ENCODE assay signal across 17 mouse cellular contexts in the genomic region with DNA sequence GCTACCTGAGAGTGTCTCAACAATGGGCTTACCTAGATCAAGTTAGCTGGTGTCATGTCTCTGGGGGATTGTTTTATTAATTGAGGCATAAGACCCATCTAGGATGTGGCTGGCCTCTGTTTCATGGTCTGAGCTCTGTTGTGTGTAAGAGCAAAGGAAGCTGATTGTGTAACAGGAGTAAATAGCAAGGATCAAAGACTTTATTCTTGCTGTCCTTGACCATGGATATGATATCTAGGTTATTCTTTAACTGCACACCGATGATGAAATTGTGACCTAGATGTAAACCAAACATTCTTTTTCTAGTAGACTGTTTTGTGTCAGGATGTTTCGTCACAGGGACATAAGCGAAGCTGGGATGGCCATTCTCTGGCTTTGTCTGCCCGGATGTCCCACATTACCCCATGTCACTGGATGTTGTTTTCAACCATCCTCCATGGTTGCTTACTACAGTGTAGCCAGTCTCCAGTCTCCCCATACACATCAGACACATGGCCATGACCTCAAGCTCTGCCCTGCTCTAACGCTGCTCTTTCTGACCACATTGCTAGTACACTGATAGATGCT.
"Had no signal": no experiment of that assay in that cellular context is flagged by ENCODE, and none has a peak within 500 bp of the region (broad histone marks: within the 10 kb centered on the region; RNA-seq: fewer than 3 reads in every experiment).

No protein-coding gene starts in this region.

- DNase-seq: kidney, adult 11 months; kidney, adult 8-10 months; kidney, postnatal 10 days; kidney, postnatal 36 days; layer of hippocampus, postnatal 36 days; lung, adult 2 months; lung, postnatal 14 days; lung, postnatal 4 days; thymus, adult 18-20 months; thymus, postnatal 4 days had no signal

- ATAC-seq: intestine, embryonic 15.5 days; midbrain, embryonic 15.5 days had no signal

- H3K4me2 ChIP-seq: intestine, embryonic 15.5 days; kidney, embryonic 15.5 days; midbrain, embryonic 12.5 days; midbrain, embryonic 15.5 days; neural tube, embryonic 13.5 days had no signal

- H3K4me3 ChIP-seq: intestine, embryonic 15.5 days; kidney, embryonic 15.5 days; left cerebral cortex, adult 2 months; midbrain, embryonic 12.5 days; midbrain, embryonic 15.5 days; myocyte; neural tube, embryonic 13.5 days had no signal

- H3K4me1 ChIP-seq: intestine, embryonic 15.5 days; kidney, embryonic 15.5 days; midbrain, embryonic 12.5 days; midbrain, embryonic 15.5 days; neural tube, embryonic 13.5 days had no signal

- H3K36me3 ChIP-seq: intestine, embryonic 15.5 days; kidney, embryonic 15.5 days; midbrain, embryonic 12.5 days; midbrain, embryonic 15.5 days; neural tube, embryonic 13.5 days had no signal

- H3K9me3 ChIP-seq: intestine, embryonic 15.5 days; kidney, embryonic 15.5 days; midbrain, embryonic 12.5 days; midbrain, embryonic 15.5 days; neural tube, embryonic 13.5 days had no signal

- H3K27ac ChIP-seq: intestine, embryonic 15.5 days; kidney, embryonic 15.5 days; left cerebral cortex, adult 2 months; midbrain, embryonic 12.5 days; midbrain, embryonic 15.5 days; neural tube, embryonic 13.5 days had no signal

- H3K9ac ChIP-seq: intestine, embryonic 15.5 days; kidney, embryonic 15.5 days; midbrain, embryonic 12.5 days; midbrain, embryonic 15.5 days; neural tube, embryonic 13.5 days had no signal

- H3K27me3 ChIP-seq: intestine, embryonic 15.5 days; kidney, embryonic 15.5 days; midbrain, embryonic 12.5 days; midbrain, embryonic 15.5 days; neural tube, embryonic 13.5 days had no signal
